Mouse (Mus musculus) kidney, embryonic 16.5 days (tissue): ENCODE measurements around the gene Dock9. TPM values are rescaled to one million over a fixed set of nuclear protein-coding genes. Genes with fewer than 3 reads are reported as not detected.

Experiments
- ATAC-seq: fragments of 200-750 bp; cut with Nextera tagmentation; 2 replicates; pipeline ENCODE4 v1.8.0; 2017; ENCODE audit warnings: moderate TSS enrichment; ENCODE audit not compliant: low FRiP score, low TSS enrichment
- H3K27ac ChIP-seq: fragments of 300-500 bp; sonication (generic); 2 replicates; pipeline ENCODE4 v1.5.1; 2014; ENCODE audit warnings: low read length
- H3K27me3 ChIP-seq: fragments of 300-500 bp; sonication (generic); 2 replicates; pipeline ENCODE4 v1.6.1; 2014; ENCODE audit warnings: low read length, control low read depth, mixed read lengths; ENCODE audit not compliant: insufficient read depth
- H3K36me3 ChIP-seq: fragments of 300-500 bp; sonication (generic); 2 replicates; pipeline ENCODE4 v1.6.1; 2014; ENCODE audit warnings: low read length, control low read depth, mixed read lengths; ENCODE audit not compliant: insufficient read depth
- H3K4me1 ChIP-seq: fragments of 300-500 bp; sonication (generic); 2 replicates; pipeline ENCODE4 v1.6.1; 2014; ENCODE audit warnings: low read length, control low read depth, mixed read lengths; ENCODE audit not compliant: insufficient read depth
- H3K4me2 ChIP-seq: fragments of 300-500 bp; sonication (generic); replicated peaks from 2 replicates; pipeline ENCODE4 v1.6.1; 2014; ENCODE audit warnings: low read depth, low read length
- H3K4me3 ChIP-seq: fragments of 300-500 bp; sonication (generic); 2 replicates; pipeline ENCODE4 v1.5.1; 2014; ENCODE audit warnings: mild to moderate bottlenecking, low read length
- H3K9ac ChIP-seq: fragments of 300-500 bp; sonication (generic); replicated peaks from 2 replicates; pipeline ENCODE4 v1.6.1; 2014; ENCODE audit warnings: low read length
- H3K9me3 ChIP-seq: fragments of 300-500 bp; sonication (generic); 2 replicates; pipeline ENCODE4 v1.6.1; 2016; ENCODE audit warnings: low read length, control low read depth
- WGBS: fragments of 180-500 bp; shearing (Covaris S2); extraction: QIAGEN DNeasy Blood & Tissue Kit; methylation state at CpG from one replicate; pipeline ENCODE4 v1.1.7; 2014; 5-methylcytosine and 5-hydroxymethylcytosine counted together
- polyA plus RNA-seq: library from polyadenylated mRNA; unstranded; fragments of >200 nt; fragmentation: Nextera tagmentation; extraction: Ambion mirVana; gene quantifications from 2 replicates; pipeline ENCODE4 v1.2.1, GENCODE M21; 2015

Gene Dock9
- polyA plus RNA-seq, 1 experiment from 2014 or later: 13.0 TPM

DNA sequence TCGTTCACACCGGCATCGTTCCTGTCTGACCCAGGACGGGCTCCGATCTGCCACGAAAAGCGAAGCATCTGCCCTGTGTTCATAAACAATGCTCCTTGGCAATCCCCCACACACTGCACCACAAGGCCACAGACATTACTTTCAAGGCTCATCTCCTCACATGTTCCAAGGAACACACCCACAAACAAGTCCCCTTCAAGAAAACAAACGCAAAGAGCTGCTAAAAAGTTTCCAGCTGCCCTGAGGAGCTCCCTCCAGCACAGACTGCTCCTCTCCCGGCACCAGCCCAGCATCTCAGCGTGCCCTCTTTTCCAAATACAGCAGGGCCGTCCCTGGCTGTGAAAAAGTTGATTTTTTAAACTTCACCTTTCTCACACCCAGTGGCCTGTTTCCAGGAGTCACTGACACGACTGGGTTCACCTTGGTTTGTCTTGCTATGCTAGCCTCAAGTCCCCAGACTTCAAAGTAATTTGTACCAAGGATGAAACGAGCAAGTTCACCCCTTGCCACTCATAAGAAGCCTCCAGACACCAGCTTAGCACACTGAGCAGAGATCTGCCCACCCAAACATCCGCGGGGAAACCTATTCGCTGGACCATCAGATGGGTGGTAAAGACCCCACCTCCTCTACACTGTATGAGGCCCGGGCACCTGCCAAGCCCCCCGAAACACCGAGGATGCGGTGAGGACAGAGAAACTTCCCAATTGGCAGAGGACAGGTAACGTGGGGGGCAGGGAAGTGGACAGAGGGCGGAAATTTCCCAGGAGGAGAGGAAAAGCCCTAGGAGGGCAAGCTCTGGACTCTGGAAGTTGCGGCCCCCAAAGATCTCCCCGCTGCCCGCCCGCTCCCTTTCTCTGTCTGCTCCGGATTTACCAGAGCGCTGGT lies 823 bp downstream of the Dock9 start:
- H3K4me1 ChIP-seq: peaks cover 17% of the 10 kb centered on the region
- 6% methylated on average over 28 of the region's 28 CpGs for WGBS
- no peaks in the 10 kb centered on the region for H3K9me3 ChIP-seq
- peak overlapping the region; percentile 69 for H3K4me3 ChIP-seq
- H3K9ac ChIP-seq: peak overlapping the region; percentile 73
- no peaks in the 10 kb centered on the region for H3K36me3 ChIP-seq
- H3K27ac ChIP-seq: peak overlapping the region; percentile 41
- H3K4me2 ChIP-seq: peak overlapping the region; percentile 83
- ATAC-seq: peak; percentile 14; the same call in 1 of the 2 replicates
- H3K27me3 ChIP-seq: 0 out of 2 replicates have a peak, but pooled peaks cover 5% of the 10 kb centered on the region

GRCm38 (mm10) chr14:121795536-121795935 lies 2.1 kb downstream of the Dock9 start:
- ATAC-seq: no peak

DNA sequence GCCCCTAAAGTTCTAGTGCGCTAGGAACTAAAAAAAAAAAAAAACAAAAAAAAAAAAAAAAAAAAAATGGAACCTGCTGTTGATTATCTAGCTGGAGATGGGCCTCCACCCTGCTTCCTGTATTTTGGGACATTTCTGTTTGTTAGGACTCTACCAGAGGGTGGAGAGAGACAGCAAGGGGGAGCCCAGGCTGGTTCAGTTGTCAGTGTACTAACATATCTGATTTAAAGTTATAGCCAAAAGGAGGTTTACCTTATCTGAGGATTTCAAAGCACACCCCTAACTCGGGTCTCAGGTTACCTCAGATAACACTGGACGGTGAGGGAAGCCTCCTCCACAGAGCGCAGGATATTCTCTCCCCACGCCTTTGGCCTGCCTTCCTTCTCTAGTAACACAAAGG lies 4.0 kb downstream of the Dock9 start:
- ATAC-seq: no peak
- H3K4me3 ChIP-seq: no peak overlapping the region
- H3K27ac ChIP-seq: no peak overlapping the region
- 0 out of 2 replicates have a peak, but pooled peaks cover 5% of the 10 kb centered on the region for H3K27me3 ChIP-seq
- H3K9me3 ChIP-seq: no peaks in the 10 kb centered on the region
- WGBS: 35% methylated on average over 5 of the region's 5 CpGs
- peaks cover 11% of the 10 kb centered on the region for H3K4me1 ChIP-seq
- H3K9ac ChIP-seq: no peak overlapping the region
- no peak overlapping the region for H3K4me2 ChIP-seq
- H3K36me3 ChIP-seq: no peaks in the 10 kb centered on the region

More at GRCm38 (mm10) chr14:121795536-121795935, 2.1 kb downstream of the Dock9 start:
- H3K36me3 ChIP-seq: no peaks in the 10 kb centered on the region
- no peak overlapping the region for H3K4me3 ChIP-seq
- H3K4me1 ChIP-seq: peaks cover 17% of the 10 kb centered on the region
- H3K27ac ChIP-seq: no peak overlapping the region
- WGBS: 67% methylated on average over 7 of the region's 7 CpGs
- no peak overlapping the region for H3K4me2 ChIP-seq
- 0 out of 2 replicates have a peak, but pooled peaks cover 5% of the 10 kb centered on the region for H3K27me3 ChIP-seq
- no peaks in the 10 kb centered on the region for H3K9me3 ChIP-seq
- H3K9ac ChIP-seq: no peak overlapping the region

GRCm38 (mm10) chr14:121791935-121792334 lies 5.7 kb downstream of the Dock9 start:
- H3K9me3 ChIP-seq: no peaks in the 10 kb centered on the region
- H3K27me3 ChIP-seq: 0 out of 2 replicates have a peak, but pooled peaks cover 5% of the 10 kb centered on the region
- WGBS: 76% methylated on average over 2 of the region's 2 CpGs
- H3K36me3 ChIP-seq: 0 out of 2 replicates have a peak, but pooled peaks cover under 1% of the 10 kb centered on the region
- no peak overlapping the region for H3K4me3 ChIP-seq
- H3K4me1 ChIP-seq: peaks cover 8% of the 10 kb centered on the region
- H3K4me2 ChIP-seq: no peak overlapping the region
- no peak overlapping the region for H3K9ac ChIP-seq
- no peak overlapping the region for H3K27ac ChIP-seq
- ATAC-seq: no peak

DNA sequence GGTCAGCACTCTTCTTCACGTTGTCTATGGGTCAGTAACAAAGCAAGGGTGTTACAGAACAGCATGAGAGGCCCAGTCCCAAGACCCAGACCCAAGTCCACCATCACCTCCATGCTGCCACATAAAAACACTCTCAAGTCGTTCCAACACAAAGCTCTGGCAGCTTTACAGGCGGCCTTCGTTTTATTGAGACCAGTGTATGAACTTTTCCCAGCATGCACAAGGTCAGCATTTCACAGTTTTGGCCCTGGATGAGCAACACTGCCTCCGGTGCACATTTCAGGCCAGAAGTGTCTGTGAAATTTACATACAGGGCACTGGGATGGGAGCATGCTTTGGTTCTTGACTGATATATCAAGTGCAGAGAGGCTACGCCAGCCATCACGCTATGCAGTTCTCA lies 6.5 kb downstream of the Dock9 start:
- no peak for ATAC-seq
- Histone ChIP-seq H3K36me3 (0 out of 2 replicates have a peak, but pooled peaks cover 3% of the 10 kb centered on the region), H3K4me2 (no peak overlapping the region), H3K9ac (no peak overlapping the region), H3K27ac (no peak overlapping the region), H3K27me3 (0 out of 2 replicates have a peak, but pooled peaks cover 5% of the 10 kb centered on the region), H3K4me1 (no peaks in the 10 kb centered on the region; the same call in 1 of the 2 replicates), H3K9me3 (no peaks in the 10 kb centered on the region), H3K4me3 (no peak overlapping the region)
- WGBS: 69% methylated on average over 7 of the region's 7 CpGs

GRCm38 (mm10) chr14:121789273-121789672 lies 8.4 kb downstream of the Dock9 start:
- WGBS: 84% methylated on average over 3 of the region's 3 CpGs
- no peaks in the 10 kb centered on the region for H3K9me3 ChIP-seq
- no peak for ATAC-seq

DNA sequence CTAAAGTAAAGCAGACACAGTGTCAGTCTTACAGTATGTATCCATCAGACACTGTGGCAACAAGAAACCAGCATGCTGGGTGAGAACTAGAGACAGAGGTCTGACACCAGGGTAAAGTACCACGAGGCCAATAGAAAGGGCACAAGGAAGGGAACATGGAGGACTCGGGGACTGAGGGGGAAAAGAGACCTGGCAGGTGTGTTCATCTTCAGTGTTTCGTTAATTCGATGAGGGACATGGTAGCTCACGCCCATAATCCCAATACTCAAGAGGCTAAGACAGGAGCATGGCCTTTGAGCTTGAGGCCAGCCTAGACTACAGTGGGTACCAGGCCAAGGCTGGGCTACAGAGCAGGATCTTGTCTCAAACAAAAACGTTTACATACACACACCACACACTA lies 9.2 kb downstream of the Dock9 start:
- Histone ChIP-seq H3K27me3 (no peaks in the 10 kb centered on the region), H3K36me3 (0 out of 2 replicates have a peak, but pooled peaks cover 3% of the 10 kb centered on the region), H3K27ac (no peak overlapping the region), H3K9ac (no peak overlapping the region), H3K4me1 (peaks cover under 1% of the 10 kb centered on the region; the same call in 1 of the 2 replicates), H3K9me3 (no peaks in the 10 kb centered on the region), H3K4me2 (no peak overlapping the region), H3K4me3 (no peak overlapping the region)
- no peak for ATAC-seq
- 90% methylated on average over 6 of the region's 6 CpGs for WGBS

More at GRCm38 (mm10) chr14:121789273-121789672, 8.4 kb downstream of the Dock9 start:
- Histone ChIP-seq H3K4me3 (no peak overlapping the region), H3K4me1 (no peaks in the 10 kb centered on the region; the same call in 1 of the 2 replicates), H3K27ac (no peak overlapping the region), H3K4me2 (no peak overlapping the region), H3K9ac (no peak overlapping the region), H3K36me3 (0 out of 2 replicates have a peak, but pooled peaks cover 3% of the 10 kb centered on the region), H3K27me3 (no peaks in the 10 kb centered on the region)

DNA sequence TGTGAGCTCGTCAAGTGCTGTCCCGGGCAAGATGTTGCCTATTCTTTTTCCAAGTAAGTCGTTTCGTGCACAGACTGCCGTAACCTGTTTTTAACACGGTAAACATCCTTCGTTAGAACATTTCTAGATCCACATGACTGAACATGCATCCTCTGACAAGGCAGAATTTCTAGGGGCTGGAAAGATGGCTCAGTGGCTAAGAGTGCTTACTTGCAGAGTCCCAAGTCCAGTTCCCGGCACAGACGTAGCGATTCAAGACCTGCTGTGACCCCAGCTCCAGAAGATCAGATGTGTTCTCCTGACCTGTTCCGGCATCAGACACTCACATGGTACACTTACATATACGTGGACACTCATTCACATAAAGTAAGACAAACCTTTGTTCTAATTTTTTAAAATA lies 10.2 kb downstream of the Dock9 start:
- 0 out of 2 replicates have a peak, but pooled peaks cover 3% of the 10 kb centered on the region for H3K36me3 ChIP-seq
- H3K4me1 ChIP-seq: peaks cover 6% of the 10 kb centered on the region; the same call in 1 of the 2 replicates
- H3K27me3 ChIP-seq: no peaks in the 10 kb centered on the region
- no peak overlapping the region for H3K4me3 ChIP-seq
- ATAC-seq: peak; percentile 71; the same call in 1 of the 2 replicates
- 74% methylated on average over 12 of the region's 12 CpGs for WGBS
- H3K4me2 ChIP-seq: no peak overlapping the region
- no peaks in the 10 kb centered on the region for H3K9me3 ChIP-seq
- H3K9ac ChIP-seq: no peak overlapping the region
- H3K27ac ChIP-seq: no peak overlapping the region

GRCm38 (mm10) chr14:121786900-121787299 lies 10.7 kb downstream of the Dock9 start:
- no peak for ATAC-seq
- H3K27ac ChIP-seq: peak overlapping the region; percentile 34; the same call in 1 of the 2 replicates
- H3K27me3 ChIP-seq: no peaks in the 10 kb centered on the region
- no peak overlapping the region for H3K9ac ChIP-seq
- WGBS: 76% methylated on average over 12 of the region's 12 CpGs
- no peaks in the 10 kb centered on the region for H3K9me3 ChIP-seq
- H3K36me3 ChIP-seq: 0 out of 2 replicates have a peak, but pooled peaks cover 3% of the 10 kb centered on the region
- no peak overlapping the region for H3K4me3 ChIP-seq
- H3K4me2 ChIP-seq: no peak overlapping the region
- H3K4me1 ChIP-seq: peaks cover 7% of the 10 kb centered on the region; the same call in 1 of the 2 replicates
